Mouse (Mus musculus) hindbrain, embryonic 11.5 days (tissue): ENCODE data around the gene Fam169b. TPM values are rescaled to one million over a fixed set of nuclear protein-coding genes. Genes with fewer than 3 reads are reported as not detected.

Source experiments
- ATAC-seq: fragments of 200-750 bp; cut with Nextera tagmentation; 2 replicates; pipeline ENCODE4 v1.8.0; 2017; ENCODE audit warnings: mild to moderate bottlenecking, moderate TSS enrichment, moderate library complexity; ENCODE audit not compliant: low FRiP score
- DNase-seq: peaks from one replicate; pipeline ENCODE4 v3.0.0-alpha.2; 2015; ENCODE audit warnings: low spot score
- H3K27ac ChIP-seq: fragments of 300-500 bp; sonication (generic); 2 replicates; pipeline ENCODE4 v1.5.1; 2014; ENCODE audit warnings: mild to moderate bottlenecking, low read depth, low read length
- H3K27me3 ChIP-seq: fragments of 300-500 bp; sonication (generic); 2 replicates; pipeline ENCODE4 v1.6.1; 2014; ENCODE audit warnings: mild to moderate bottlenecking, low read length, moderate library complexity, mixed read lengths; ENCODE audit not compliant: control insufficient read depth, insufficient read depth
- H3K36me3 ChIP-seq: fragments of 300-500 bp; sonication (generic); 2 replicates; pipeline ENCODE4 v1.6.1; 2014; ENCODE audit warnings: mild to moderate bottlenecking, low read length, moderate library complexity, mixed read lengths; ENCODE audit not compliant: control insufficient read depth, insufficient read depth
- H3K4me1 ChIP-seq: fragments of 300-500 bp; sonication (generic); replicated peaks from 2 replicates; pipeline ENCODE4 v1.6.1; 2014; ENCODE audit warnings: low read length, mixed read lengths; ENCODE audit not compliant: control insufficient read depth, insufficient read depth
- H3K4me2 ChIP-seq: fragments of 300-500 bp; sonication (generic); replicated peaks from 2 replicates; pipeline ENCODE4 v1.6.1; 2014; ENCODE audit warnings: mild to moderate bottlenecking, low read depth, low read length
- H3K4me3 ChIP-seq: fragments of 300-500 bp; sonication (generic); 2 replicates; pipeline ENCODE4 v1.5.1; 2014; ENCODE audit warnings: low read depth, low read length
- H3K9ac ChIP-seq: fragments of 300-500 bp; sonication (generic); 2 replicates; pipeline ENCODE4 v1.6.1; 2014; ENCODE audit warnings: low read depth, low read length
- H3K9me3 ChIP-seq: fragments of 300-500 bp; sonication (generic); 2 replicates; pipeline ENCODE4 v1.6.1; 2016; ENCODE audit warnings: low read length; ENCODE audit not compliant: control insufficient read depth
- WGBS: fragments of 180-500 bp; shearing (Covaris S2); extraction: QIAGEN DNeasy Blood & Tissue Kit; methylation state at CpG from one replicate; pipeline ENCODE4 v1.1.7; 2014; 5-methylcytosine and 5-hydroxymethylcytosine counted together
- polyA plus RNA-seq: library from polyadenylated mRNA; unstranded; fragments of >200 nt; fragmentation: Nextera tagmentation; extraction: Ambion mirVana; gene quantifications from 2 replicates; pipeline ENCODE4 v1.2.1, GENCODE M21; 2014

Fam169b gene
- polyA plus RNA-seq, 1 experiment from 2014 or later, result 0.36 TPM

GRCm38 (mm10) chr7:68236817-68237216, 36.8 kb upstream of the Fam169b start:
- H3K4me1 ChIP-seq, result no peaks in the 10 kb centered on the region
- ATAC-seq (no peak), DNase-seq (no peak)
- H3K27me3 ChIP-seq, result no peaks in the 10 kb centered on the region
- H3K4me2 ChIP-seq, result no peak overlapping the region
- H3K27ac ChIP-seq, result no peak overlapping the region
- 91% methylated on average over 8 of the region's 8 CpGs for WGBS
- H3K36me3 ChIP-seq, result no peaks in the 10 kb centered on the region
- no peak overlapping the region for H3K4me3 ChIP-seq
- H3K9me3 ChIP-seq, result no peaks in the 10 kb centered on the region
- no peak overlapping the region for H3K9ac ChIP-seq

DNA sequence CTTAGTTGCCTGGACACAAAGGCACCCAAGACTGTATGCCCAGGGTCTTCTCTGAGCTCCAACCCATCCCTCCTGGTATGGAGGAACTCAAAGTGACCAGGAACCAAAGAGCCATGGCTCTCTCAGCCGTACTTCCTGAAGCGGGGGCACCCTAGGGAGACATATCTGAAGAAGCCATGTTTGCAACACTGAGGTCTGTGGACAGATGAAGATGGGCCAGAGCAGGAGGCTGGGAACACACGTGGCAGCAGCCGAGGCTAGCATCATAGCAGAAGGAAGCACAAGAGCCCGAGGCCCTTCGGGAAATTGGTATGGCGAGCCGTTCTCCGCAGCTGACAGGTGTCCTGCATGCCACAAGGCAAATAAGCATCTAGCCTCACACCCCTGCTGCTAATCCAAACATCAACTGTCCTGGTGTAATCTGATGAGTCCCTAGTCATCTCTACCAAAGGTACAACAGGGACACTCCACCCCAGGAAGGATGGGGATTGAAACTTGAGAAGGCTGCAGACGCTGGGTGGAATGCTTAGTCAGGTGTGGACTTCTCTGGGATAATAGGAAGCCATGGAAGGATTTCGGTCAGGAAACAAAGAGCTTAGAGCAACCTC, 34.3 kb upstream of the Fam169b start:
- Histone ChIP-seq H3K27me3 (no peaks in the 10 kb centered on the region), H3K9ac (no peak overlapping the region), H3K27ac (no peak overlapping the region), H3K9me3 (no peaks in the 10 kb centered on the region), H3K4me2 (no peak overlapping the region), H3K4me1 (no peaks in the 10 kb centered on the region), H3K4me3 (no peak overlapping the region), H3K36me3 (no peaks in the 10 kb centered on the region)
- ATAC-seq (no peak), DNase-seq (no peak)
- WGBS, result 57% methylated on average over 11 of the region's 11 CpGs

- DNase-seq (no peak), ATAC-seq (no peak)
- Histone ChIP-seq H3K36me3 (no peaks in the 10 kb centered on the region), H3K27ac (no peak overlapping the region), H3K9me3 (no peaks in the 10 kb centered on the region), H3K4me3 (no peak overlapping the region), H3K27me3 (no peaks in the 10 kb centered on the region), H3K4me1 (no peaks in the 10 kb centered on the region), H3K9ac (no peak overlapping the region), H3K4me2 (no peak overlapping the region)
- 88% methylated on average over 9 of the region's 9 CpGs for WGBS
Measured at GRCm38 (mm10) chr7:68241205-68241604, 32.4 kb upstream of the Fam169b start.

DNA sequence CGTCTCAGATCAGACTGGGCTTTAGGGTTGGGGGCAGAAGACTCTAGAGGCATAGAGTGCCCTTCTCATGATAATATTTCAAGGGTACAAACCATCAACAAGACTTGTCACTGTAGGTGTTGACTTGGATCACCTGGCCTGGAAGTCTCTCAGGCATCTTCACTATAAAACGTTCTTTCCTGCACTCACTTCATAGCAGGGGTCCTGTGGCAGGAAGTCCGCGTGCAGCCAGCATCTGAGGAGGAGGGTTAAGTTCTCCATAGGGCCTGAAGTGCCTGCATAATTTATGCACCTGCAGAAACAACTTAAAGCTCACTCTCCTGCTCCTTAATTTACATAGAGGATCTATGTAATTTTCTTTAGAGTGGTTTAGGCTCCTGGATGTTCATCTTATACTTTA, 28.0 kb upstream of the Fam169b start:
- WGBS, result 43% methylated on average over 4 of the region's 4 CpGs
- Histone ChIP-seq H3K4me3 (no peak overlapping the region), H3K4me1 (no peaks in the 10 kb centered on the region), H3K9ac (no peak overlapping the region), H3K27ac (no peak overlapping the region), H3K36me3 (no peaks in the 10 kb centered on the region), H3K4me2 (no peak overlapping the region), H3K27me3 (no peaks in the 10 kb centered on the region), H3K9me3 (no peaks in the 10 kb centered on the region)
- ATAC-seq, result no peak
- no peak for DNase-seq

GRCm38 (mm10) chr7:68246249-68246648, 27.4 kb upstream of the Fam169b start:
- no peaks in the 10 kb centered on the region for H3K27me3 ChIP-seq
- no peaks in the 10 kb centered on the region for H3K36me3 ChIP-seq
- no peak for DNase-seq
- H3K27ac ChIP-seq, result no peak overlapping the region
- no peak overlapping the region for H3K4me3 ChIP-seq
- 74% methylated on average over 8 of the region's 8 CpGs for WGBS
- ATAC-seq, result no peak
- no peak overlapping the region for H3K9ac ChIP-seq
- H3K9me3 ChIP-seq, result no peaks in the 10 kb centered on the region
- no peaks in the 10 kb centered on the region for H3K4me1 ChIP-seq
- no peak overlapping the region for H3K4me2 ChIP-seq

- DNase-seq, result no peak
- no peak overlapping the region for H3K9ac ChIP-seq
- no peak overlapping the region for H3K4me2 ChIP-seq
- H3K4me3 ChIP-seq, result no peak overlapping the region
- ATAC-seq, result no peak
- H3K36me3 ChIP-seq, result no peaks in the 10 kb centered on the region
- no peaks in the 10 kb centered on the region for H3K9me3 ChIP-seq
- 82% methylated on average over 1 of the region's 1 CpGs for WGBS
- H3K27ac ChIP-seq, result no peak overlapping the region
- no peaks in the 10 kb centered on the region for H3K27me3 ChIP-seq
- no peaks in the 10 kb centered on the region for H3K4me1 ChIP-seq
Measured at GRCm38 (mm10) chr7:68250411-68250810, 23.2 kb upstream of the Fam169b start.

- ATAC-seq, result no peak
- WGBS, result 84% methylated on average over 3 of the region's 3 CpGs
- no peaks in the 10 kb centered on the region for H3K4me1 ChIP-seq
Measured at GRCm38 (mm10) chr7:68250902-68251301, 22.7 kb upstream of the Fam169b start.

GRCm38 (mm10) chr7:68257767-68258166, 15.9 kb upstream of the Fam169b start:
- Histone ChIP-seq H3K36me3 (no peaks in the 10 kb centered on the region), H3K27ac (no peak overlapping the region), H3K9me3 (no peaks in the 10 kb centered on the region), H3K27me3 (no peaks in the 10 kb centered on the region), H3K4me1 (no peaks in the 10 kb centered on the region), H3K9ac (no peak overlapping the region), H3K4me2 (no peak overlapping the region), H3K4me3 (no peak overlapping the region)
- ATAC-seq (no peak), DNase-seq (no peak)
- 76% methylated on average over 2 of the region's 2 CpGs for WGBS

More at GRCm38 (mm10) chr7:68250902-68251301, 22.7 kb upstream of the Fam169b start:
- no peaks in the 10 kb centered on the region for H3K36me3 ChIP-seq
- H3K9me3 ChIP-seq, result no peaks in the 10 kb centered on the region
- DNase-seq, result no peak
- no peak overlapping the region for H3K27ac ChIP-seq
- H3K27me3 ChIP-seq, result no peaks in the 10 kb centered on the region
- H3K4me3 ChIP-seq, result no peak overlapping the region
- H3K9ac ChIP-seq, result no peak overlapping the region
- no peak overlapping the region for H3K4me2 ChIP-seq

DNA sequence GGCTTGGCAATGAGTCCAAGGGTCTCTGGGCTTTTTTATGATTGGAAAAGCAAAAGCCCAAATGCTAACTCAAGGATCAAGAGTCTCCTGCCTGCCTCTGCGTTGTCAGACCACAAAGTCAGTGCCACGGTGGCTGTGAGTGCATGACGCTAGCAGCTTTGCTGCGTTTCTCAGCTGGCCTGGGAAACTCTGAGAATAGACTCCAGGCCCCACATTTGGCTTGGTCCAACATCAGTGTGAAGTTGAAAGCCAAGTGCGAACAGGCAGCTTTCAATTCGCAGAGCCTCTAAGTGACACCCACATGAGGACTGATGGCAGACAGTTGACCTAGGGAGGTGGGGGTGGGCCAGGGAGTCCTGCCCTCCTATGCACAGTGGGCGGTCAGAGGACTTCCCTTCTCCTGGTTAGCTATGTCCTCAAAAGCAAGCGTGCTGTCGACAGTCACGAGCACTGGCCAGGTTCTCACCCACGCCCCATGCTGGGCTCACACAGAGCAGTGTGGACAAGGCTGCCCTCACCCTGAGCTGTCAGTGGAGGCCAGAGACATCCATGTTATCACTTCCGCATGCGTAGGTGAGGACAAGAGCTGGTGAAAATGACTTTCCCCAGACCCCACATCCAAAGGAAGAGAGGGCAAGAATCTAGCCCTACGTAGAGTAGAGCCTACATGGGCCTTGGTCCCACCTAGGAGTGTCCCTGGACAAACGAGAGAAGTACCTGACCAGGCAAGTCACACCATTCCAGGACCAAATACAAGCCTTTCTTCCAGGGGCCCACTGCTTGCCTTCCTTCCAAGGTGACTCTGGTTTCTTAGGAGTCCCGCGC, 15.1 kb upstream of the Fam169b start:
- H3K27ac ChIP-seq, result no peak overlapping the region
- no peak overlapping the region for H3K9ac ChIP-seq

More for the DNA sequence above, 15.1 kb upstream of the Fam169b start:
- no peaks in the 10 kb centered on the region for H3K4me1 ChIP-seq
- no peak overlapping the region for H3K4me3 ChIP-seq
- no peaks in the 10 kb centered on the region for H3K36me3 ChIP-seq
- H3K27me3 ChIP-seq, result no peaks in the 10 kb centered on the region
- DNase-seq (no peak), ATAC-seq (no peak)
- 83% methylated on average over 17 of the region's 17 CpGs for WGBS
- no peaks in the 10 kb centered on the region for H3K9me3 ChIP-seq
- no peak overlapping the region for H3K4me2 ChIP-seq
